Mouse (Mus musculus) kidney, embryonic 14.5 days (tissue): ENCODE data around the gene Mcts2. TPM values are rescaled to one million over a fixed set of nuclear protein-coding genes. Genes with fewer than 3 reads are reported as not detected.
A peak's percentile ranks its signal among the peaks of the same experiment; 100 is the strongest.

Source experiments
- ATAC-seq: fragments of 200-750 bp; cut with Nextera tagmentation; 2 replicates; pipeline ENCODE4 v1.8.0; 2017; ENCODE audit warnings: moderate number of reproducible peaks, mild to moderate bottlenecking, moderate TSS enrichment, moderate library complexity; ENCODE audit not compliant: low FRiP score, low TSS enrichment
- H3K27ac ChIP-seq: fragments of 300-500 bp; sonication (generic); 2 replicates; pipeline ENCODE4 v1.5.1; 2014; ENCODE audit warnings: low read depth, mild to moderate bottlenecking, low read length, moderate library complexity, mixed read lengths
- H3K27me3 ChIP-seq: fragments of 300-500 bp; sonication (generic); 2 replicates; pipeline ENCODE4 v1.6.1; 2014; ENCODE audit warnings: mild to moderate bottlenecking, low read length; ENCODE audit not compliant: control insufficient read depth, insufficient read depth
- H3K36me3 ChIP-seq: fragments of 300-500 bp; sonication (generic); 2 replicates; pipeline ENCODE4 v1.6.1; 2014; ENCODE audit warnings: low read length, mixed read lengths; ENCODE audit not compliant: control insufficient read depth, insufficient read depth
- H3K4me1 ChIP-seq: fragments of 300-500 bp; sonication (generic); 2 replicates; pipeline ENCODE4 v1.6.1; 2014; ENCODE audit warnings: low read length, mixed read lengths; ENCODE audit not compliant: control insufficient read depth, insufficient read depth
- H3K4me2 ChIP-seq: fragments of 300-500 bp; sonication (generic); replicated peaks from 2 replicates; pipeline ENCODE4 v1.6.1; 2014; ENCODE audit warnings: low read depth, mild to moderate bottlenecking, low read length
- H3K4me3 ChIP-seq: fragments of 300-500 bp; sonication (generic); 2 replicates; pipeline ENCODE4 v1.5.1; 2014; ENCODE audit warnings: mild to moderate bottlenecking, low read length
- H3K9ac ChIP-seq: fragments of 300-500 bp; sonication (generic); 2 replicates; pipeline ENCODE4 v1.6.1; 2014; ENCODE audit warnings: low read depth, mild to moderate bottlenecking, low read length, moderate library complexity
- H3K9me3 ChIP-seq: fragments of 300-500 bp; sonication (generic); 2 replicates; pipeline ENCODE4 v1.6.1; 2016; ENCODE audit warnings: low read length; ENCODE audit not compliant: control insufficient read depth
- WGBS: fragments of 180-500 bp; shearing (Covaris S2); extraction: QIAGEN DNeasy Blood & Tissue Kit; methylation state at CpG from one replicate; pipeline ENCODE4 v1.1.7; 2014; 5-methylcytosine and 5-hydroxymethylcytosine counted together
- polyA plus RNA-seq: library from polyadenylated mRNA; unstranded; fragments of >200 nt; fragmentation: Nextera tagmentation; extraction: Ambion mirVana; gene quantifications from 2 replicates; pipeline ENCODE4 v1.2.1, GENCODE M21; 2014

The Mcts2 gene
- polyA plus RNA-seq, 1 experiment from 2014 or later, result 35.4 TPM

DNA sequence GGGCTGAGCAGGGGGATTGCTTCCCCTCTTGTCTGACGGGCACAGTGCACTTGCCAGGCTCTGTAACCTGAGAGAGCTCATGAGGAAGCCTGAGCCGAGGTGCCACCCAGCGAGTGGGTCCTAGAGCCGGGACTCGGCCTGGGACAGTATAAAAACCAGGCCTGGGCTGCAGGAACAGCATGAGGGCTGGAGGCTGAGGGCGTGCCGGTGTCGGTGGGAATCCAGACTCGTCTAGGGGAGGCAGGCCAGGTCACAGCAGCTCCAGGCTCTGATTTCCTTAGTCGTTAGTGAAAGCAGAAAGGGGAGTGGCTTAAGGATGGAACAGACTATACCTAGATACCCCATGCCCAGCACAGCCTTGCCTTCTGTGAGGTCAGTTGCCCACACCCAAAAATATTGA lies 9.2 kb downstream of the Mcts2 start:
- Histone ChIP-seq H3K9me3 (peaks cover 3% of the 10 kb centered on the region; the same call in 1 of the 2 replicates), H3K27me3 (no peaks in the 10 kb centered on the region), H3K9ac (peak overlapping the region; percentile 44; the same call in 1 of the 2 replicates), H3K4me3 (no peak overlapping the region), H3K27ac (no peak overlapping the region), H3K4me2 (no peak overlapping the region), H3K4me1 (no peaks in the 10 kb centered on the region), H3K36me3 (peaks cover 69% of the 10 kb centered on the region)
- no peak for ATAC-seq
- 64% methylated on average over 10 of the region's 10 CpGs for WGBS

- Histone ChIP-seq H3K36me3 (peaks cover 75% of the 10 kb centered on the region), H3K4me3 (no peak overlapping the region), H3K9ac (peak overlapping the region; percentile 44; the same call in 1 of the 2 replicates), H3K4me2 (no peak overlapping the region), H3K27me3 (no peaks in the 10 kb centered on the region), H3K27ac (peak overlapping the region; percentile 13; the same call in 1 of the 2 replicates), H3K9me3 (peaks cover 4% of the 10 kb centered on the region; the same call in 1 of the 2 replicates), H3K4me1 (no peaks in the 10 kb centered on the region)
- 42% methylated on average over 20 of the region's 20 CpGs for WGBS
- ATAC-seq, result peak; percentile 61
These were observed 9.8 kb downstream of the Mcts2 start for GRCm38 (mm10) chr2:152696476-152697164.

- no peak overlapping the region for H3K9ac ChIP-seq
- peaks cover 95% of the 10 kb centered on the region for H3K36me3 ChIP-seq
- H3K27ac ChIP-seq, result no peak overlapping the region
- H3K4me1 ChIP-seq, result no peaks in the 10 kb centered on the region
- H3K4me2 ChIP-seq, result no peak overlapping the region
- no peak overlapping the region for H3K4me3 ChIP-seq
- no peaks in the 10 kb centered on the region for H3K27me3 ChIP-seq
- ATAC-seq, result no peak
- H3K9me3 ChIP-seq, result peaks cover 4% of the 10 kb centered on the region; the same call in 1 of the 2 replicates
- 89% methylated on average over 10 of the region's 10 CpGs for WGBS
These were observed 13.3 kb downstream of the Mcts2 start for GRCm38 (mm10) chr2:152700138-152700537.

- Histone ChIP-seq H3K9ac (no peak overlapping the region), H3K4me2 (no peak overlapping the region), H3K9me3 (peaks cover 4% of the 10 kb centered on the region; the same call in 1 of the 2 replicates), H3K4me3 (no peak overlapping the region), H3K27ac (no peak overlapping the region), H3K36me3 (peaks cover 92% of the 10 kb centered on the region), H3K27me3 (no peaks in the 10 kb centered on the region), H3K4me1 (no peaks in the 10 kb centered on the region)
- ATAC-seq, result no peak
- WGBS, result 87% methylated on average over 8 of the region's 8 CpGs
These were observed 13.9 kb downstream of the Mcts2 start for GRCm38 (mm10) chr2:152700725-152701124.

- H3K27ac ChIP-seq, result no peak overlapping the region
- WGBS, result 93% methylated on average over 21 of the region's 21 CpGs
These were observed 16.9 kb downstream of the Mcts2 start for GRCm38 (mm10) chr2:152703596-152704255.

GRCm38 (mm10) chr2:152704256-152704605 lies 17.4 kb downstream of the Mcts2 start:
- Histone ChIP-seq H3K9me3 (peaks cover 4% of the 10 kb centered on the region; the same call in 1 of the 2 replicates), H3K36me3 (peaks cover 66% of the 10 kb centered on the region), H3K27ac (no peak overlapping the region), H3K27me3 (no peaks in the 10 kb centered on the region), H3K9ac (no peak overlapping the region), H3K4me3 (no peak overlapping the region), H3K4me2 (no peak overlapping the region), H3K4me1 (peaks cover 19% of the 10 kb centered on the region)
- 82% methylated on average over 5 of the region's 5 CpGs for WGBS
- no peak for ATAC-seq

More at GRCm38 (mm10) chr2:152703596-152704255, 16.9 kb downstream of the Mcts2 start:
- peaks cover 4% of the 10 kb centered on the region; the same call in 1 of the 2 replicates for H3K9me3 ChIP-seq
- no peak overlapping the region for H3K9ac ChIP-seq
- H3K4me1 ChIP-seq, result peaks cover 19% of the 10 kb centered on the region
- no peak for ATAC-seq
- no peak overlapping the region for H3K4me2 ChIP-seq
- H3K27me3 ChIP-seq, result no peaks in the 10 kb centered on the region
- H3K4me3 ChIP-seq, result no peak overlapping the region
- H3K36me3 ChIP-seq, result peaks cover 71% of the 10 kb centered on the region

DNA sequence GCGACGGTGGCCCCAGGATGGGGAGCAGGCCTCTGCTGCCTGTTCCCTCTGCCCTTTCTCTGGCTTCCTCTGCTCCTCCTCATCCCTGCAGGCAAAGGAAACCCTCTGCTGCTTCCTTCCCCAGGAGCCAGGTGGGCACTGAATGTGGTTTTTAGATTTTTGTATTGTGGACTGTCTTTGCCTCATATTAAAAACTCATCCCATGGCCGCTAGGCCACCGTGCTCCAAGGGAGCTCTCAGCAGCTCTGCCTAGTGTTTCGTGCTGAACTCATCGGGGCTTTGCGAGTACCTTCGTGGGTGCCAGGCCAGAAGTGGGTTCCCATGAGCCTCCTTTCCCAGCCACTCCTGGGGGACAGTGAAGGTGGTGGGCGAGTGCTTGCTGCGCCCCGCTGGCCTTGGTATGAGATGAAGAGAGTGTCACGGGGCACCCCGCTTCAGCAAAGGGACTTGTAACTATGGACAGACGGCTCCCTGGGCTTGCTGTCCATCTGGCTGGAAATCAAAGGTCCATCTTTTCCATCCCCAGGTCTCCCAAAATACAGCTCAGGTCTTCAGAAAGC lies 18.1 kb downstream of the Mcts2 start:
- Histone ChIP-seq H3K4me3 (no peak overlapping the region), H3K9ac (no peak overlapping the region), H3K27ac (no peak overlapping the region), H3K4me1 (peaks cover 19% of the 10 kb centered on the region), H3K36me3 (peaks cover 59% of the 10 kb centered on the region), H3K9me3 (peaks cover 4% of the 10 kb centered on the region; the same call in 1 of the 2 replicates), H3K4me2 (no peak overlapping the region), H3K27me3 (no peaks in the 10 kb centered on the region)
- 91% methylated on average over 14 of the region's 14 CpGs for WGBS
- no peak for ATAC-seq

GRCm38 (mm10) chr2:152705993-152706571 lies 19.2 kb downstream of the Mcts2 start:
- H3K4me1 ChIP-seq, result peaks cover 19% of the 10 kb centered on the region
- H3K36me3 ChIP-seq, result peaks cover 48% of the 10 kb centered on the region
- no peak overlapping the region for H3K4me3 ChIP-seq
- no peak overlapping the region for H3K9ac ChIP-seq
- peaks cover under 1% of the 10 kb centered on the region; the same call in 1 of the 2 replicates for H3K9me3 ChIP-seq
- no peaks in the 10 kb centered on the region for H3K27me3 ChIP-seq
- ATAC-seq, result no peak
- H3K4me2 ChIP-seq, result no peak overlapping the region
- H3K27ac ChIP-seq, result peak overlapping the region; percentile 10; the same call in 1 of the 2 replicates
- 79% methylated on average over 22 of the region's 22 CpGs for WGBS
